9 mouse cellular contexts compared by ENCODE assay signal in the genomic region with DNA sequence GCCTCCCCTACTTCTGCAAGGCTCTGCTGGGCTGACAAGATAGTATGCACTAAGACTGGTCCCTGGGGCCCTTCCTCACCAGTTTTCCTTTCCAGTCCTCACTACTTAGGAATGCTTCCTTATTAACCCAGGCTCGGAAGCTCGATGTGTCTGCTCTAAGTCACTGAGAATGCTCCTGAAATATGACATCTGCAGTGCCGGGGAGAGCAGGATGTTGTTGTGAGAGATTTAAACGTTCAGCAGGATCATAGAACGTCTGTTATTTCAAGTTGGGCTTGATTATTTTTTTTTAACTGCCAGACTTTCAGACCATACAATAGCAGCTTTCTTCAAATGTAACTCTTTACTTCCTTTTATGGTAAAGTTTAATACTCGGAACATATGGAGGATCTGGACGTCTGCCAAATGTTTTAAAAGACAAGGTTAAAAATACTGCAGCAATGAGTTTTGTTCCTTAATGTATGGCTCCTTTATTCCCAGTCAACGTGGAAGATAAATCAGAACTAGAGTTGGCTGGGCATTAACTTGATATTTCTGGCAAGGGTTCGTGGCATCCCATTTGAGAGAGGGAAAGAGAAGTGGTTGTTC.
DNase-seq lines count a peak whose midpoint lies in the region; ATAC-seq and TF ChIP-seq lines count a peak whose summit lies in the region.
"Had no signal": no experiment of that assay in that cellular context is flagged by ENCODE, and none has a peak within 500 bp of the region (broad histone marks: within the 10 kb centered on the region; RNA-seq: fewer than 3 reads in every experiment).

No protein-coding gene starts in this region.

- 40% methylated on average over 9 of the region's 9 CpGs for WGBS in thymus, adult 2 months

- H3K4me1 ChIP-seq in thymus, adult 2 months (replicated peaks; ENCODE audit: control insufficient read depth, insufficient read depth, low read length) = no peaks in the 10 kb centered on the region

- TF ChIP-seq CTCF in thymus, adult 2 months (IDR thresholded peaks at IDR 0.05; ENCODE audit: borderline replicate concordance, control insufficient read depth, extremely low read depth, insufficient read depth, low read length, poor library complexity) = no peak

- TF ChIP-seq POLR2A in thymus, adult 2 months (IDR thresholded peaks at IDR 0.05; ENCODE audit: control insufficient read depth, extremely low read depth, insufficient read depth, low read length, poor library complexity) = no peak

- no peaks in the 10 kb centered on the region for H3K27me3 ChIP-seq in thymus, adult 2 months (ENCODE audit: control insufficient read depth, insufficient read depth, low read length)

- peak; percentile 42 for DNase-seq in embryo, embryonic 10 days (ENCODE audit: low spot score)
- DNase-seq in embryo, embryonic 9.5 days (ENCODE audit: extremely low spot score) = no peak
- peak; percentile 35 for DNase-seq in right cerebral cortex, adult 18-20 months
- DNase-seq in right cerebral cortex, postnatal 14 days = no peak
- DNase-seq in layer of hippocampus, postnatal 10 days (ENCODE audit: low spot score in 2 of 2) = peak; percentile 13 to 14
- DNase-seq in right cerebral cortex, postnatal 4 days = peak; percentile 3
- DNase-seq in thymus, adult 2 months = no peak

- no peak overlapping the region for H3K27ac ChIP-seq in thymus, adult 2 months (ENCODE audit: control insufficient read depth, insufficient read depth, low read length)

- ATAC-seq in inflammation-experienced regulatory T-cells, adult 6 months = no peak

- H3K36me3 ChIP-seq in thymus, adult 2 months (ENCODE audit: control insufficient read depth, insufficient read depth, low read length) = no peaks in the 10 kb centered on the region

- H3K4me3 ChIP-seq in thymus, adult 2 months (ENCODE audit: control insufficient read depth, insufficient read depth, low read length) = no peak overlapping the region
- H3K4me3 ChIP-seq: myocyte had no signal

Comparison
In these comparisons a context has a peak if more than half of its experiments do, and no peak if none do; other contexts are left out.
1. DNase-seq: peak in embryo, embryonic 10 days (single experiment), right cerebral cortex, adult 18-20 months (single experiment), layer of hippocampus, postnatal 10 days (2 of 2) and right cerebral cortex, postnatal 4 days (single experiment); none in embryo, embryonic 9.5 days (single experiment), right cerebral cortex, postnatal 14 days (single experiment) and thymus, adult 2 months (single experiment).